Mouse (Mus musculus): ENCODE measurements around the gene Gm20441. TPM values are rescaled to one million over a fixed set of nuclear protein-coding genes. Genes with fewer than 3 reads are reported as not detected.

Gene Gm20441
- polyA plus RNA-seq, 1 experiment from 2014 or later: not detected

- Histone ChIP-seq H3K4me3 (ENCODE audit: inconsistent target) (no peak overlapping the region), H3K27ac (no peak overlapping the region), H3K79me2 (ENCODE audit: inconsistent target) (peaks cover 21% of the 10 kb centered on the region), H3K36me3 (ENCODE audit: inconsistent target) (no peaks in the 10 kb centered on the region)
- WGBS (ENCODE audit: missing documents): 82% methylated on average over 6 of the region's 6 CpGs
Observed at GRCm38 (mm10) chr10:75766856-75767255, 13.9 kb downstream of the Gm20441 start.

- Histone ChIP-seq H3K4me3 (ENCODE audit: inconsistent target) (peak overlapping the region; percentile 86), H3K79me2 (ENCODE audit: inconsistent target) (peaks cover 42% of the 10 kb centered on the region), H3K36me3 (ENCODE audit: inconsistent target) (no peaks in the 10 kb centered on the region), H3K27ac (peak overlapping the region; percentile 33)
- WGBS (ENCODE audit: missing documents): under 1% methylated on average over 26 of the region's 27 CpGs
Observed at GRCm38 (mm10) chr10:75764519-75765473, 16.0 kb downstream of the Gm20441 start.

GRCm38 (mm10) chr10:75763682-75764518, 16.9 kb downstream of the Gm20441 start, which contains the start of gene Cabin1:
Cabin1 (minus strand) TSS chr10:75764341.
- Histone ChIP-seq H3K79me2 (ENCODE audit: inconsistent target) (peaks cover 51% of the 10 kb centered on the region), H3K36me3 (ENCODE audit: inconsistent target) (no peaks in the 10 kb centered on the region), H3K27ac (peak within 1 kb of the TSS; percentile 33), H3K4me3 (ENCODE audit: inconsistent target) (peak within 1 kb of the TSS; percentile 86)
- under 1% methylated on average over 49 of the region's 61 CpGs for WGBS (ENCODE audit: missing documents)

GRCm38 (mm10) chr10:75762413-75762812, 18.3 kb downstream of the Gm20441 start:
- no peaks in the 10 kb centered on the region for H3K36me3 ChIP-seq (ENCODE audit: inconsistent target)
- 97% methylated on average over 3 of the region's 3 CpGs for WGBS (ENCODE audit: missing documents)
- H3K4me3 ChIP-seq (ENCODE audit: inconsistent target): no peak overlapping the region
- peaks cover 54% of the 10 kb centered on the region for H3K79me2 ChIP-seq (ENCODE audit: inconsistent target)
- no peak overlapping the region for H3K27ac ChIP-seq

- 97% methylated on average over 3 of the region's 3 CpGs for WGBS (ENCODE audit: missing documents)
Observed at GRCm38 (mm10) chr10:75760311-75760710, 20.4 kb downstream of the Gm20441 start.

GRCm38 (mm10) chr10:75756719-75757118, 24.0 kb downstream of the Gm20441 start:
- Histone ChIP-seq H3K4me3 (ENCODE audit: inconsistent target) (no peak overlapping the region), H3K36me3 (ENCODE audit: inconsistent target) (peaks cover 24% of the 10 kb centered on the region), H3K27ac (no peak overlapping the region), H3K79me2 (ENCODE audit: inconsistent target) (peaks cover 31% of the 10 kb centered on the region)
- 79% methylated on average over 11 of the region's 11 CpGs for WGBS (ENCODE audit: missing documents)

More at GRCm38 (mm10) chr10:75760311-75760710, 20.4 kb downstream of the Gm20441 start:
- Histone ChIP-seq H3K79me2 (ENCODE audit: inconsistent target) (peaks cover 54% of the 10 kb centered on the region), H3K36me3 (ENCODE audit: inconsistent target) (no peaks in the 10 kb centered on the region), H3K4me3 (ENCODE audit: inconsistent target) (no peak overlapping the region), H3K27ac (no peak overlapping the region)

- H3K36me3 ChIP-seq (ENCODE audit: inconsistent target): peaks cover 49% of the 10 kb centered on the region
- H3K4me3 ChIP-seq (ENCODE audit: inconsistent target): no peak overlapping the region
- H3K27ac ChIP-seq: no peak overlapping the region
- no peaks in the 10 kb centered on the region for H3K79me2 ChIP-seq (ENCODE audit: inconsistent target)
- WGBS (ENCODE audit: missing documents): 47% methylated on average over 3 of the region's 3 CpGs
Observed at GRCm38 (mm10) chr10:75744017-75744416, 36.7 kb downstream of the Gm20441 start.

- Histone ChIP-seq H3K27ac (no peak overlapping the region), H3K79me2 (ENCODE audit: inconsistent target) (no peaks in the 10 kb centered on the region), H3K36me3 (ENCODE audit: inconsistent target) (peaks cover 49% of the 10 kb centered on the region), H3K4me3 (ENCODE audit: inconsistent target) (no peak overlapping the region)
- WGBS (ENCODE audit: missing documents): 94% methylated on average over 11 of the region's 12 CpGs
Observed at GRCm38 (mm10) chr10:75743369-75743768, 37.4 kb downstream of the Gm20441 start.

GRCm38 (mm10) chr10:75740866-75741265, 39.9 kb downstream of the Gm20441 start:
- no peak overlapping the region for H3K27ac ChIP-seq
- H3K79me2 ChIP-seq (ENCODE audit: inconsistent target): no peaks in the 10 kb centered on the region
- peaks cover 39% of the 10 kb centered on the region for H3K36me3 ChIP-seq (ENCODE audit: inconsistent target)
- no peak overlapping the region for H3K4me3 ChIP-seq (ENCODE audit: inconsistent target)
- whole genome bisulfite sequencing (ENCODE audit: missing documents): 100% methylated on average over 2 of the region's 3 CpGs

- WGBS (ENCODE audit: missing documents): 90% methylated on average over 7 of the region's 7 CpGs
- Histone ChIP-seq H3K27ac (no peak overlapping the region), H3K4me3 (ENCODE audit: inconsistent target) (no peak overlapping the region), H3K79me2 (ENCODE audit: inconsistent target) (no peaks in the 10 kb centered on the region), H3K36me3 (ENCODE audit: inconsistent target) (peaks cover 76% of the 10 kb centered on the region)
Observed at GRCm38 (mm10) chr10:75725449-75725848, 55.3 kb downstream of the Gm20441 start.

Other genes starting within 250 kb of the Gm20441 start
- gene Lrrc75b, start 220.6 kb downstream of the Gm20441 start, polyA plus RNA-seq (2018): not detected in 3 replicates
- gene Ggt1, start 219.3 kb downstream of the Gm20441 start, polyA plus RNA-seq (2018): not detected in 3 replicates
- gene Ggt5, start 191.6 kb downstream of the Gm20441 start, polyA plus RNA-seq (2018): 3.4 to 4.1 TPM (median 3.5 TPM) in 3 replicates
- gene Susd2, start 136.9 kb downstream of the Gm20441 start, polyA plus RNA-seq (2018): 0.07 TPM in 1 of 3 replicates, not detected in the others
- gene Cabin1, start 16.6 kb downstream of the Gm20441 start, polyA plus RNA-seq (2018): 19.2 to 42.5 TPM (median 19.8 TPM) in 3 replicates
- 47.3 to 66.7 TPM (median 58.9 TPM) in 3 replicates for gene Ddt, start 7.5 kb downstream of the Gm20441 start, polyA plus RNA-seq (2018)
- 2.9 to 4.2 TPM (median 4.1 TPM) in 3 replicates for gene Gstt3, start 460 bp upstream of the Gm20441 start, polyA plus RNA-seq (2018)
- 0.27 to 1.5 TPM (median 0.67 TPM) in 3 replicates for gene Gstt1, start 17.6 kb upstream of the Gm20441 start, polyA plus RNA-seq (2018)
- gene Gstt4, start 41.6 kb upstream of the Gm20441 start, polyA plus RNA-seq (2018): not detected in 3 replicates
- 6.2 to 19.7 TPM (median 10.8 TPM) in 3 replicates for gene Gstt2, start 56.5 kb upstream of the Gm20441 start, polyA plus RNA-seq (2018)
- 121 to 436 TPM (median 382 TPM) in 3 replicates for gene Mif, start 79.3 kb upstream of the Gm20441 start, polyA plus RNA-seq (2018)
- gene Derl3, start 112.5 kb upstream of the Gm20441 start, polyA plus RNA-seq (2018): not detected in 3 replicates
- gene Smarcb1, start 140.7 kb upstream of the Gm20441 start, polyA plus RNA-seq (2018): 36.6 to 53.9 TPM (median 38.3 TPM) in 3 replicates
- gene Chchd10, start 152.2 kb upstream of the Gm20441 start, polyA plus RNA-seq (2018): 7.6 to 12.8 TPM (median 11.6 TPM) in 3 replicates
- 0.36 to 1.3 TPM (median 1.0 TPM) in 3 replicates for gene Mmp11, start 155.5 kb upstream of the Gm20441 start, polyA plus RNA-seq (2018)
- gene Gm867, start 159.7 kb upstream of the Gm20441 start, polyA plus RNA-seq (2018): not detected in 3 replicates
- not detected in 3 replicates for gene Vpreb3, start 162.1 kb upstream of the Gm20441 start, polyA plus RNA-seq (2018)
- 0.07 TPM in 1 of 3 replicates, not detected in the others for gene Gm5134, start 173.6 kb upstream of the Gm20441 start, polyA plus RNA-seq (2018)